Mouse (Mus musculus) cortical plate, adult 2 months (tissue): ENCODE results near the gene Nin.

Experiments used
- CTCF ChIP-seq: fragments of 200-500 bp; IDR thresholded peaks from 2 replicates; pipeline ENCODE4 v1.5.1; 2011; ENCODE audit warnings: mild to moderate bottlenecking, control low read depth, low read length; ENCODE audit not compliant: insufficient read depth; ENCODE audit errors: extremely low read depth
- POLR2A ChIP-seq: fragments of 200-500 bp; IDR thresholded peaks from 2 replicates; pipeline ENCODE4 v1.6.1; 2011; ENCODE audit warnings: mild to moderate bottlenecking, low read length, control low read depth; ENCODE audit not compliant: insufficient read depth; ENCODE audit errors: extremely low read depth

- TF ChIP-seq CTCF (no peak), POLR2A (no peak)
Observed at GRCm38 (mm10) chr12:69968154-69968553, 145.4 kb downstream of the Nin start.
